Mouse (Mus musculus) small intestine, adult 2 months (tissue): ENCODE measurements around the gene Lrrc9. TPM values are rescaled to one million over a fixed set of nuclear protein-coding genes. Genes with fewer than 3 reads are reported as not detected.

Experiments used
- H3K27ac ChIP-seq: fragments of 200-500 bp; 2 replicates; pipeline ENCODE4 v1.5.1; 2012; ENCODE audit warnings: low read depth, low read length, control low read depth, inconsistent platforms; ENCODE audit not compliant: insufficient read depth
- H3K27me3 ChIP-seq: fragments of 200-500 bp; 2 replicates; pipeline ENCODE4 v1.6.1; 2012; ENCODE audit warnings: mild to moderate bottlenecking, moderate library complexity, low read length, inconsistent platforms; ENCODE audit not compliant: control insufficient read depth, insufficient read depth
- H3K36me3 ChIP-seq: fragments of 200-500 bp; 2 replicates; pipeline ENCODE4 v1.6.1; 2012; ENCODE audit warnings: mild to moderate bottlenecking, low read length, control low read depth, inconsistent platforms; ENCODE audit not compliant: control insufficient read depth, insufficient read depth
- H3K4me1 ChIP-seq: fragments of 200-500 bp; 2 replicates; pipeline ENCODE4 v1.6.1; 2012; ENCODE audit warnings: low read length, inconsistent platforms, mixed read lengths; ENCODE audit not compliant: control insufficient read depth, insufficient read depth, insufficient read length
- H3K4me3 ChIP-seq: fragments of 200-500 bp; 2 replicates; pipeline ENCODE4 v1.5.1; 2012; ENCODE audit warnings: low read depth, mild to moderate bottlenecking, control low read depth, inconsistent platforms, low read length, moderate library complexity
- CTCF ChIP-seq: fragments of 200-500 bp; IDR thresholded peaks from 2 replicates; pipeline ENCODE4 v1.5.1; 2012; ENCODE audit warnings: low read depth, mild to moderate bottlenecking, control low read depth, inconsistent platforms, low read length, moderate library complexity, mixed read lengths; ENCODE audit not compliant: insufficient replicate concordance, insufficient read length; ENCODE audit errors: extremely low read depth
- POLR2A ChIP-seq: fragments of 200-500 bp; IDR thresholded peaks from 2 replicates; pipeline ENCODE4 v1.6.1; 2012; ENCODE audit warnings: low read depth, mild to moderate bottlenecking, control low read depth, inconsistent platforms, low read length, moderate library complexity
- WGBS: fragments of 180-500 bp; shearing (Covaris S2); methylation state at CpG from one replicate; pipeline ENCODE4 v1.1.7; 2018; 5-methylcytosine and 5-hydroxymethylcytosine counted together
- polyA plus RNA-seq: library from polyadenylated mRNA; depleted of rRNA; stranded (reverse); fragments of >200 nt; gene quantifications from 2 replicates; pipeline ENCODE4 v1.2.3, GENCODE M21; 2012

Lrrc9 gene
- polyA plus RNA-seq, 1 experiment = 0.09 TPM

GRCm38 (mm10) chr12:72417762-72418161 lies 23.9 kb upstream of the Lrrc9 start:
- H3K4me1 ChIP-seq = no peaks in the 10 kb centered on the region
- 30% methylated on average over 3 of the region's 3 CpGs for WGBS
- H3K27ac ChIP-seq = no peak overlapping the region
- no peaks in the 10 kb centered on the region for H3K27me3 ChIP-seq
- no peaks in the 10 kb centered on the region for H3K36me3 ChIP-seq
- no peak overlapping the region for H3K4me3 ChIP-seq
- TF ChIP-seq CTCF (peak; percentile 12; the same call in 1 of the 2 replicates), POLR2A (no peak)

GRCm38 (mm10) chr12:72422681-72423080 lies 19.0 kb upstream of the Lrrc9 start:
- no peak overlapping the region for H3K27ac ChIP-seq
- H3K4me1 ChIP-seq = no peaks in the 10 kb centered on the region
- H3K27me3 ChIP-seq = no peaks in the 10 kb centered on the region
- no peak overlapping the region for H3K4me3 ChIP-seq
- TF ChIP-seq POLR2A (no peak), CTCF (no peak)
- H3K36me3 ChIP-seq = no peaks in the 10 kb centered on the region
- 41% methylated on average over 4 of the region's 4 CpGs for WGBS

- Histone ChIP-seq H3K36me3 (no peaks in the 10 kb centered on the region), H3K4me1 (no peaks in the 10 kb centered on the region), H3K27me3 (no peaks in the 10 kb centered on the region), H3K4me3 (no peak overlapping the region), H3K27ac (no peak overlapping the region)
- TF ChIP-seq CTCF = peak; percentile 65; the same call in 1 of the 2 replicates
- no peak for TF ChIP-seq POLR2A
- WGBS = 16% methylated on average over 11 of the region's 11 CpGs
Measured at GRCm38 (mm10) chr12:72427722-72428126, 13.9 kb upstream of the Lrrc9 start.

- WGBS = 84% methylated on average over 4 of the region's 4 CpGs
Measured at GRCm38 (mm10) chr12:72432209-72432608, 9.5 kb upstream of the Lrrc9 start.

GRCm38 (mm10) chr12:72433241-72433865 lies 8.3 kb upstream of the Lrrc9 start:
- Histone ChIP-seq H3K36me3 (no peaks in the 10 kb centered on the region), H3K4me1 (no peaks in the 10 kb centered on the region), H3K4me3 (no peak overlapping the region), H3K27me3 (no peaks in the 10 kb centered on the region), H3K27ac (no peak overlapping the region)
- TF ChIP-seq POLR2A = no peak
- no peak for TF ChIP-seq CTCF
- WGBS = 59% methylated on average over 9 of the region's 9 CpGs

More at GRCm38 (mm10) chr12:72432209-72432608, 9.5 kb upstream of the Lrrc9 start:
- H3K27me3 ChIP-seq = no peaks in the 10 kb centered on the region
- H3K27ac ChIP-seq = no peak overlapping the region
- TF ChIP-seq POLR2A (no peak), CTCF (no peak)
- H3K4me1 ChIP-seq = no peaks in the 10 kb centered on the region
- H3K4me3 ChIP-seq = no peak overlapping the region
- no peaks in the 10 kb centered on the region for H3K36me3 ChIP-seq

GRCm38 (mm10) chr12:72437676-72438341 lies 3.9 kb upstream of the Lrrc9 start:
- H3K36me3 ChIP-seq = no peaks in the 10 kb centered on the region
- H3K4me1 ChIP-seq = peaks cover 3% of the 10 kb centered on the region; the same call in 1 of the 2 replicates
- no peak for TF ChIP-seq POLR2A
- TF ChIP-seq CTCF = no peak
- H3K4me3 ChIP-seq = no peak overlapping the region
- 0 out of 2 replicates have a peak, but pooled peaks cover 9% of the 10 kb centered on the region for H3K27me3 ChIP-seq
- WGBS = 78% methylated on average over 10 of the region's 10 CpGs
- no peak overlapping the region for H3K27ac ChIP-seq

GRCm38 (mm10) chr12:72438961-72439480 lies 2.6 kb upstream of the Lrrc9 start:
- no peaks in the 10 kb centered on the region for H3K36me3 ChIP-seq
- H3K4me3 ChIP-seq = no peak overlapping the region
- H3K4me1 ChIP-seq = peaks cover 3% of the 10 kb centered on the region; the same call in 1 of the 2 replicates
- TF ChIP-seq CTCF = no peak
- TF ChIP-seq POLR2A = no peak
- no peak overlapping the region for H3K27ac ChIP-seq
- 69% methylated on average over 6 of the region's 6 CpGs for WGBS
- 0 out of 2 replicates have a peak, but pooled peaks cover 9% of the 10 kb centered on the region for H3K27me3 ChIP-seq
